Mouse (Mus musculus) liver, embryonic 14.5 days (tissue): ENCODE data around the gene Fgfr2.

Experiments
- CTCF ChIP-seq: IDR thresholded peaks from 2 replicates; pipeline ENCODE4 v1.5.1; 2016; ENCODE audit warnings: antibody characterized with exemption, low read depth, control low read depth
- EP300 ChIP-seq: IDR thresholded peaks from 2 replicates; pipeline ENCODE4 v1.6.1; 2016; ENCODE audit warnings: antibody characterized with exemption, low read depth

DNA sequence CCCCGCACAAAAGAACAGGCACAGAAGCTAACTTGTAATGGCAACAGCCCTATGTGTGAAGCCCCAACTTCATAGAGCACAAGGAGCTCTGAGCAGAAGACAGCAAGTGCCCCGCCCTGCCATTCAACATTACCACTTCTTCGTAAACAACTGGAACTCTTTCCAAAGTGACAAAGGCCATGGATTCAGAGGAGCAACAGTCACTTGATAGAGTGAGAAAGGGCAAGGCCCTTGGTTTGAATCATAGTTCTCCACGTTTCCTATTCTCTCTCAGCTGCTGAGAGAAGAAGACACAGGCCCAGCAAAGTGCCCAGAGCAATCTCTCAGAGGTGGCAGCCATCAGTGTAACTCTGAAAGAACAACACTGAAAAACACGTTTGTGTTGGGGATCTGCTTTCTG is 359.2 kb downstream of the Fgfr2 start:
- TF ChIP-seq CTCF = no peak
- no peak for TF ChIP-seq EP300
